Mouse (Mus musculus) myocyte (in vitro differentiated cells): Measurements from ENCODE around the gene Ccdc61. TPM values are rescaled to one million over a fixed set of nuclear protein-coding genes. Genes with fewer than 3 reads are reported as not detected.

ENCODE experiments used
- H3K27me3 ChIP-seq: one replicate; pipeline ENCODE4 v1.6.1; 2011; ENCODE audit not compliant: control insufficient read depth, insufficient read depth, insufficient read length
- H3K36me3 ChIP-seq: one replicate; pipeline ENCODE4 v1.6.1; 2011; ENCODE audit not compliant: control insufficient read depth, insufficient read depth
- H3K4me2 ChIP-seq: one replicate; pipeline ENCODE4 v1.6.1; 2011; ENCODE audit warnings: low read depth, control low read depth
- H3K4me3 ChIP-seq: one replicate; pipeline ENCODE4 v1.5.1; 2011; ENCODE audit warnings: mild to moderate bottlenecking, control low read depth, moderate library complexity
- H3K79me2 ChIP-seq: one replicate; pipeline ENCODE4 v1.6.1; 2011; ENCODE audit not compliant: control insufficient read depth, insufficient read depth
- H3ac ChIP-seq: one replicate; pipeline ENCODE4 v1.6.1; 2011; ENCODE audit not compliant: control insufficient read depth, insufficient read length
- CEBPB ChIP-seq: IDR thresholded peaks from 2 replicates; pipeline ENCODE4 v1.6.1; 2011; ENCODE audit warnings: mild to moderate bottlenecking, moderate library complexity; ENCODE audit not compliant: poor library complexity, insufficient read depth, severe bottlenecking
- E2F4 ChIP-seq: IDR thresholded peaks from one replicate; pipeline ENCODE4 v1.6.1; 2011; ENCODE audit warnings: mild to moderate bottlenecking, control low read depth, moderate library complexity; ENCODE audit not compliant: insufficient read depth
- MAX ChIP-seq: IDR thresholded peaks from one replicate; pipeline ENCODE4 v1.6.1; 2011; ENCODE audit warnings: low read depth, mild to moderate bottlenecking, control low read depth
- MYOD1 ChIP-seq, 3 experiments: IDR thresholded peaks; one replicate each; pipeline ENCODE4 v1.6.1; 2011; ENCODE audit warnings: control low read depth in 2 of 3, low read depth in 2 of 3, mild to moderate bottlenecking in 2 of 3, moderate library complexity in 1 of 3; ENCODE audit not compliant: insufficient read length in 2 of 3, control insufficient read depth in 1 of 3
- MYOG ChIP-seq, 3 experiments: IDR thresholded peaks; one replicate each; pipeline ENCODE4 v1.6.1; 2011; ENCODE audit warnings: control low read depth in 2 of 3, low read depth in 2 of 3, mild to moderate bottlenecking in 2 of 3; ENCODE audit not compliant: insufficient read length in 2 of 3, control insufficient read depth in 1 of 3, insufficient read depth in 1 of 3
- POLR2A ChIP-seq: IDR thresholded peaks from one replicate; pipeline ENCODE4 v1.6.1; 2011; ENCODE audit warnings: low read depth, mild to moderate bottlenecking, control low read depth, moderate library complexity; ENCODE audit not compliant: insufficient read length
- POLR2AphosphoS2 ChIP-seq: IDR thresholded peaks from one replicate; pipeline ENCODE4 v1.6.1; 2011; ENCODE audit warnings: low read depth, control low read depth; ENCODE audit not compliant: insufficient read length
- REST ChIP-seq: IDR thresholded peaks from one replicate; pipeline ENCODE4 v1.6.1; 2011; ENCODE audit warnings: mild to moderate bottlenecking, control low read depth, moderate library complexity; ENCODE audit not compliant: insufficient read depth, insufficient read length
- SRF ChIP-seq: IDR thresholded peaks from one replicate; pipeline ENCODE4 v1.6.1; 2011; ENCODE audit warnings: low read depth; ENCODE audit not compliant: control insufficient read depth, insufficient read length
- TCF12 ChIP-seq: IDR thresholded peaks from one replicate; pipeline ENCODE4 v1.6.1; 2011; ENCODE audit warnings: mild to moderate bottlenecking, control low read depth; ENCODE audit not compliant: poor library complexity, insufficient read depth, severe bottlenecking
- TCF3 ChIP-seq: IDR thresholded peaks from one replicate; pipeline ENCODE4 v1.6.1; 2011; ENCODE audit warnings: low read depth, control low read depth; ENCODE audit not compliant: insufficient read length
- USF1 ChIP-seq: IDR thresholded peaks from one replicate; pipeline ENCODE4 v1.6.1; 2011; ENCODE audit warnings: low read depth, mild to moderate bottlenecking, control low read depth, moderate library complexity
- polyA plus RNA-seq: library from polyadenylated mRNA; unstranded; fragments of >200 nt; fragmentation: generic; extraction: Trizol; gene quantifications from one replicate; pipeline ENCODE4 v1.2.1, GENCODE M21; 2012; ENCODE audit warnings: missing spikeins

The Ccdc61 gene
- polyA plus RNA-seq, 1 experiment: 7.7 TPM

GRCm38 (mm10) chr7:18951397-18951796 lies 41.2 kb upstream of the Ccdc61 start:
- no peak overlapping the region for H3ac ChIP-seq
- no peaks in the 10 kb centered on the region for H3K27me3 ChIP-seq
- TF ChIP-seq CEBPB: no peak
- peak; percentile 91 for TF ChIP-seq REST
- no peaks in the 10 kb centered on the region for H3K36me3 ChIP-seq
- no peak overlapping the region for H3K4me2 ChIP-seq
- H3K79me2 ChIP-seq: no peaks in the 10 kb centered on the region
- H3K4me3 ChIP-seq: no peak overlapping the region

GRCm38 (mm10) chr7:18950523-18951315 lies 40.5 kb upstream of the Ccdc61 start:
- H3K4me2 ChIP-seq: no peak overlapping the region
- no peak overlapping the region for H3K4me3 ChIP-seq
- H3ac ChIP-seq: no peak overlapping the region
- TF ChIP-seq MAX: no peak
- no peak for TF ChIP-seq POLR2AphosphoS2
- TF ChIP-seq CEBPB: no peak
- TF ChIP-seq POLR2A: no peak
- no peak for TF ChIP-seq USF1
- TF ChIP-seq SRF: no peak
- no peaks in the 10 kb centered on the region for H3K79me2 ChIP-seq
- no peaks in the 10 kb centered on the region for H3K27me3 ChIP-seq
- H3K36me3 ChIP-seq: no peaks in the 10 kb centered on the region

GRCm38 (mm10) chr7:18949781-18950522 lies 39.7 kb upstream of the Ccdc61 start:
- no peak for TF ChIP-seq POLR2AphosphoS2
- no peak for TF ChIP-seq E2F4
- no peak for TF ChIP-seq MAX
- no peak for TF ChIP-seq MYOG (IDR thresholded peaks at IDR 0.05; ENCODE audit: control insufficient read depth in 1 of 3, insufficient read depth in 1 of 3, insufficient read length in 2 of 3, low read depth in 2 of 3)
- TF ChIP-seq SRF: no peak
- no peak for TF ChIP-seq CEBPB
- TF ChIP-seq TCF3: no peak
- no peak for TF ChIP-seq POLR2A
- TF ChIP-seq USF1: no peak
- TF ChIP-seq REST: no peak
- TF ChIP-seq TCF12: no peak
- Histone ChIP-seq H3ac (no peak overlapping the region), H3K27me3 (no peaks in the 10 kb centered on the region), H3K36me3 (no peaks in the 10 kb centered on the region), H3K4me3 (no peak overlapping the region), H3K79me2 (no peaks in the 10 kb centered on the region), H3K4me2 (no peak overlapping the region)

GRCm38 (mm10) chr7:18948151-18948550 lies 37.9 kb upstream of the Ccdc61 start:
- no peak overlapping the region for H3K4me2 ChIP-seq
- no peaks in the 10 kb centered on the region for H3K79me2 ChIP-seq
- no peak overlapping the region for H3K4me3 ChIP-seq
- H3K36me3 ChIP-seq: no peaks in the 10 kb centered on the region
- peaks cover 10% of the 10 kb centered on the region for H3K27me3 ChIP-seq
- no peak overlapping the region for H3ac ChIP-seq
- no peak for TF ChIP-seq MYOG (IDR thresholded peaks at IDR 0.05; ENCODE audit: control insufficient read depth in 1 of 3, insufficient read depth in 1 of 3, insufficient read length in 2 of 3, low read depth in 2 of 3)
- TF ChIP-seq MYOD1 (IDR thresholded peaks at IDR 0.05; ENCODE audit: control insufficient read depth in 1 of 3, insufficient read length in 2 of 3, low read depth in 2 of 3): no peak
- TF ChIP-seq POLR2A: no peak
- TF ChIP-seq E2F4: no peak
- TF ChIP-seq TCF12: no peak
- no peak for TF ChIP-seq MAX
- no peak for TF ChIP-seq CEBPB
- no peak for TF ChIP-seq POLR2AphosphoS2
- TF ChIP-seq TCF3: no peak
- TF ChIP-seq REST: no peak
- TF ChIP-seq SRF: no peak
- TF ChIP-seq USF1: no peak

- peaks cover 25% of the 10 kb centered on the region for H3K27me3 ChIP-seq
- H3ac ChIP-seq: no peak overlapping the region
- no peak overlapping the region for H3K4me3 ChIP-seq
- H3K4me2 ChIP-seq: no peak overlapping the region
- H3K79me2 ChIP-seq: no peaks in the 10 kb centered on the region
- H3K36me3 ChIP-seq: no peaks in the 10 kb centered on the region
- TF ChIP-seq MYOG (IDR thresholded peaks at IDR 0.05; ENCODE audit: control insufficient read depth in 1 of 3, insufficient read depth in 1 of 3, insufficient read length in 2 of 3, low read depth in 2 of 3) (no peak), MAX (no peak)
These were observed 32.6 kb upstream of the Ccdc61 start for GRCm38 (mm10) chr7:18942815-18943214.
